Mouse (Mus musculus) erythroid progenitor cell, adult 5-6 weeks (primary cell): Measurements from ENCODE around the gene Tfeb. TPM values are rescaled to one million over a fixed set of nuclear protein-coding genes. Genes with fewer than 3 reads are reported as not detected.

Experiments
- ATAC-seq: replicated peaks from 2 replicates; pipeline ENCODE4 v1.8.0; 2016; ENCODE audit warnings: moderate number of reproducible peaks, mild to moderate bottlenecking, moderate TSS enrichment, inconsistent platforms; ENCODE audit not compliant: poor library complexity, low FRiP score, severe bottlenecking
- total RNA-seq, 2 experiments: library from RNA; stranded (forward) in 1 of 2; stranded (reverse) in 1 of 2; fragments of 150-400 nt in 1 of 2; fragments of 186-747, 209-891 nt in 1 of 2; gene quantifications; 2 replicates each; pipeline versions ENCODE4 v1.2.3 to v1.2.4; 2015 to 2017; ENCODE audit warnings: low replicate concordance in 2 of 2

The Tfeb gene
- total RNA-seq, 2 experiments from 2014 or later: 0.23 to 13.0 TPM

GRCm38 (mm10) chr17:47814496-47814895, 77.7 kb downstream of the Tfeb start:
- ATAC-seq: no peak

GRCm38 (mm10) chr17:47815446-47815845, 78.6 kb downstream of the Tfeb start:
- ATAC-seq: no peak

GRCm38 (mm10) chr17:47818038-47818725, 81.4 kb downstream of the Tfeb start:
- ATAC-seq: no peak

- no peak for ATAC-seq
These were observed 84.5 kb downstream of the Tfeb start for GRCm38 (mm10) chr17:47821339-47821738.

GRCm38 (mm10) chr17:47831161-47831560, 94.3 kb downstream of the Tfeb start:
- ATAC-seq: no peak

GRCm38 (mm10) chr17:47831772-47832171, 94.9 kb downstream of the Tfeb start:
- ATAC-seq: no peak

GRCm38 (mm10) chr17:47832501-47833028, 95.7 kb downstream of the Tfeb start:
- ATAC-seq: no peak

GRCm38 (mm10) chr17:47833029-47833627, 96.3 kb downstream of the Tfeb start:
- no peak for ATAC-seq

- no peak for ATAC-seq
These were observed 97.0 kb downstream of the Tfeb start for GRCm38 (mm10) chr17:47833628-47834481.

GRCm38 (mm10) chr17:47834482-47834767, 97.6 kb downstream of the Tfeb start, which contains the start of gene Mdfi:
TSS of gene Mdfi (minus strand) at chr17:47834691.
- ATAC-seq: no peak

GRCm38 (mm10) chr17:47837808-47838207, 101.0 kb downstream of the Tfeb start:
- ATAC-seq: no peak

GRCm38 (mm10) chr17:47841521-47841920, 104.7 kb downstream of the Tfeb start:
- ATAC-seq: no peak

Other genes with a start within 250 kb of the Tfeb start
- 35.6 and 71.4 TPM in 2 replicates for gene Taf8, start 234.7 kb upstream of the Tfeb start, total RNA-seq (2015; ENCODE audit: low replicate concordance)
- 54.4 and 71.9 TPM in 2 replicates for gene Taf8, start 234.7 kb upstream of the Tfeb start, total RNA-seq (2017; ENCODE audit: low replicate concordance)
- 360 and 366 TPM in 2 replicates for gene Ccnd3, start 232.0 kb upstream of the Tfeb start, total RNA-seq (2015; ENCODE audit: low replicate concordance)
- 181 and 222 TPM in 2 replicates for gene Ccnd3, start 232.0 kb upstream of the Tfeb start, total RNA-seq (2017; ENCODE audit: low replicate concordance)
- gene Bysl, start 125.5 kb upstream of the Tfeb start, total RNA-seq (2015; ENCODE audit: low replicate concordance): 5.9 and 8.3 TPM in 2 replicates
- gene Bysl, start 125.5 kb upstream of the Tfeb start, total RNA-seq (2017; ENCODE audit: low replicate concordance): 8.4 and 10.4 TPM in 2 replicates
- gene Med20, start 125.4 kb upstream of the Tfeb start, total RNA-seq (2015; ENCODE audit: low replicate concordance): 28.1 and 37.8 TPM in 2 replicates
- 36.5 and 63.2 TPM in 2 replicates for gene Med20, start 125.4 kb upstream of the Tfeb start, total RNA-seq (2017; ENCODE audit: low replicate concordance)
- gene Gm20517, start 125.4 kb upstream of the Tfeb start, total RNA-seq (2015; ENCODE audit: low replicate concordance): 11.5 and 13.8 TPM in 2 replicates
- 9.5 and 18.9 TPM in 2 replicates for gene Gm20517, start 125.4 kb upstream of the Tfeb start, total RNA-seq (2017; ENCODE audit: low replicate concordance)
- gene Usp49, start 106.3 kb upstream of the Tfeb start, total RNA-seq (2015; ENCODE audit: low replicate concordance): 26.8 and 35.7 TPM in 2 replicates
- gene Usp49, start 106.3 kb upstream of the Tfeb start, total RNA-seq (2017; ENCODE audit: low replicate concordance): 29.2 and 46.3 TPM in 2 replicates
- gene Tomm6, start 48.6 kb upstream of the Tfeb start, total RNA-seq (2015; ENCODE audit: low replicate concordance): 44.7 and 48.6 TPM in 2 replicates
- gene Tomm6, start 48.6 kb upstream of the Tfeb start, total RNA-seq (2017; ENCODE audit: low replicate concordance): 2.1 and 3.5 TPM in 2 replicates
- not detected in 2 replicates for gene Frs3, start 48.0 kb upstream of the Tfeb start, total RNA-seq (2015; ENCODE audit: low replicate concordance)
- gene Frs3, start 48.0 kb upstream of the Tfeb start, total RNA-seq (2017; ENCODE audit: low replicate concordance): not detected in 2 replicates
- gene Gm21981, start 42.6 kb upstream of the Tfeb start, total RNA-seq (2015; ENCODE audit: low replicate concordance): not detected in 2 replicates
- not detected in 2 replicates for gene Gm21981, start 42.6 kb upstream of the Tfeb start, total RNA-seq (2017; ENCODE audit: low replicate concordance)
- not detected in 2 replicates for gene Prickle4, start 42.3 kb upstream of the Tfeb start, total RNA-seq (2015; ENCODE audit: low replicate concordance)
- not detected in 2 replicates for gene Prickle4, start 42.3 kb upstream of the Tfeb start, total RNA-seq (2017; ENCODE audit: low replicate concordance)
- gene Pgc, start 10.2 kb upstream of the Tfeb start, total RNA-seq (2015; ENCODE audit: low replicate concordance): not detected in 2 replicates
- not detected in 2 replicates for gene Pgc, start 10.2 kb upstream of the Tfeb start, total RNA-seq (2017; ENCODE audit: low replicate concordance)
- gene Mdfi, start 97.7 kb downstream of the Tfeb start, total RNA-seq (2015; ENCODE audit: low replicate concordance): not detected in 2 replicates
- not detected in 2 replicates for gene Mdfi, start 97.7 kb downstream of the Tfeb start, total RNA-seq (2017; ENCODE audit: low replicate concordance)
- 4.0 and 5.4 TPM in 2 replicates for gene Foxp4, start 187.6 kb downstream of the Tfeb start, total RNA-seq (2015; ENCODE audit: low replicate concordance)
- 0.30 and 1.0 TPM in 2 replicates for gene Foxp4, start 187.6 kb downstream of the Tfeb start, total RNA-seq (2017; ENCODE audit: low replicate concordance)